Mouse (Mus musculus): ENCODE results near the gene Ajap1. TPM values are rescaled to one million over a fixed set of nuclear protein-coding genes. Genes with fewer than 3 reads are reported as not detected.

Gene Ajap1
- total and polyA plus RNA-seq, 3 experiments: not detected

GRCm38 (mm10) chr4:153479144-153479543 lies 3.5 kb downstream of the Ajap1 start:
- TF ChIP-seq KAT2A (conservative IDR thresholded peaks at IDR 0.05; ENCODE audit: low read depth, low read length): no peak
- Histone ChIP-seq H3K9me3 (replicated peaks; ENCODE audit: insufficient read depth, low read length) (no peaks in the 10 kb centered on the region), H3K4me3 (ENCODE audit: control insufficient read depth in 1 of 2, insufficient read depth in 1 of 2, low read depth in 2 of 2, low read length in 2 of 2) (no peak overlapping the region), H3K27me3 (ENCODE audit: control insufficient read depth in 1 of 2, insufficient read depth in 2 of 2, low read length in 2 of 2) (no peaks in the 10 kb centered on the region), H3K4me1 (ENCODE audit: control insufficient read depth in 1 of 2, insufficient read depth in 2 of 2, low read length in 2 of 2) (no peaks in the 10 kb centered on the region), H3K9ac (ENCODE audit: control insufficient read depth, low read depth, low read length, poor library complexity, severe bottlenecking) (no peak overlapping the region), H3K79me2 (ENCODE audit: control insufficient read depth, insufficient read depth, low read length, poor library complexity) (no peaks in the 10 kb centered on the region), H3K27ac (ENCODE audit: control insufficient read depth, low read depth, low read length) (no peak overlapping the region), H3K36me3 (ENCODE audit: control insufficient read depth in 1 of 2, insufficient read depth in 2 of 2, low read length in 2 of 2) (no peaks in the 10 kb centered on the region)
- no peak for DNase-seq (ENCODE audit: low read depth, low spot score)

GRCm38 (mm10) chr4:153473480-153474252 lies 8.9 kb downstream of the Ajap1 start:
- TF ChIP-seq USF2 (IDR thresholded peaks at IDR 0.05; ENCODE audit: borderline replicate concordance in 1 of 2, insufficient read depth in 1 of 2, low read depth in 1 of 2, low read length in 2 of 2) (no peak), MXI1 (IDR thresholded peaks at IDR 0.05; ENCODE audit: low read depth, low read length) (no peak), ZC3H11A (IDR thresholded peaks at IDR 0.05; ENCODE audit: low read depth, low read length) (no peak), NRF1 (IDR thresholded peaks at IDR 0.05; ENCODE audit: insufficient read depth, low read depth, low read length, poor library complexity, severe bottlenecking) (no peak), EP300 (IDR thresholded peaks at IDR 0.05; ENCODE audit: low read depth in 1 of 2, low read length in 2 of 2) (no peak), CHD1 (IDR thresholded peaks at IDR 0.05; ENCODE audit: low read depth, low read length) (no peak), KAT2A (conservative IDR thresholded peaks at IDR 0.05; ENCODE audit: low read depth, low read length) (no peak), MYB (IDR thresholded peaks at IDR 0.05; ENCODE audit: low read depth, low read length) (no peak), CTCF (IDR thresholded peaks at IDR 0.05 in 2 of 3, conservative IDR thresholded peaks at IDR 0.05 in 1 of 3; ENCODE audit: control insufficient read depth in 1 of 3, insufficient read depth in 1 of 3, low read depth in 2 of 3, low read length in 3 of 3, poor library complexity in 1 of 3, severe bottlenecking in 1 of 3) (peak in 1 of 3 experiments; percentile 41; a peak in 3 of 6 replicates)

GRCm38 (mm10) chr4:153469712-153470111 lies 12.9 kb downstream of the Ajap1 start:
- Histone ChIP-seq H3K27ac (ENCODE audit: control insufficient read depth, low read depth, low read length) (no peak overlapping the region), H3K4me3 (ENCODE audit: control insufficient read depth in 1 of 2, insufficient read depth in 1 of 2, low read depth in 2 of 2, low read length in 2 of 2) (no peak overlapping the region), H3K9me3 (replicated peaks; ENCODE audit: insufficient read depth, low read length) (no peaks in the 10 kb centered on the region), H3K36me3 (ENCODE audit: control insufficient read depth in 1 of 2, insufficient read depth in 2 of 2, low read length in 2 of 2) (no peaks in the 10 kb centered on the region), H3K9ac (ENCODE audit: control insufficient read depth, low read depth, low read length, poor library complexity, severe bottlenecking) (no peak overlapping the region), H3K27me3 (ENCODE audit: control insufficient read depth in 1 of 2, insufficient read depth in 2 of 2, low read length in 2 of 2) (no peaks in the 10 kb centered on the region), H3K4me1 (ENCODE audit: control insufficient read depth in 1 of 2, insufficient read depth in 2 of 2, low read length in 2 of 2) (no peaks in the 10 kb centered on the region), H3K79me2 (ENCODE audit: control insufficient read depth, insufficient read depth, low read length, poor library complexity) (no peaks in the 10 kb centered on the region)
- no peak for DNase-seq (ENCODE audit: low read depth, low spot score)
- no peak for TF ChIP-seq MEF2A (IDR thresholded peaks at IDR 0.05; ENCODE audit: extremely low read depth, insufficient replicate concordance, low read depth, low read length, poor library complexity, severe bottlenecking)
- no peak for TF ChIP-seq GATA1 (IDR thresholded peaks at IDR 0.05; ENCODE audit: low read depth, low read length)
- no peak for TF ChIP-seq TAL1 (IDR thresholded peaks at IDR 0.05; ENCODE audit: low read length)
- TF ChIP-seq CTCF (IDR thresholded peaks at IDR 0.05 in 2 of 3, conservative IDR thresholded peaks at IDR 0.05 in 1 of 3; ENCODE audit: control insufficient read depth in 1 of 3, insufficient read depth in 1 of 3, low read depth in 2 of 3, low read length in 3 of 3, poor library complexity in 1 of 3, severe bottlenecking in 1 of 3): no peak
- TF ChIP-seq MXI1 (IDR thresholded peaks at IDR 0.05; ENCODE audit: low read depth, low read length): no peak
- TF ChIP-seq HCFC1 (IDR thresholded peaks at IDR 0.05; ENCODE audit: low read depth, low read length): no peak
- no peak for TF ChIP-seq EP300 (IDR thresholded peaks at IDR 0.05; ENCODE audit: low read depth in 1 of 2, low read length in 2 of 2)
- TF ChIP-seq USF1 (IDR thresholded peaks at IDR 0.05; ENCODE audit: low read depth, low read length): no peak

More at GRCm38 (mm10) chr4:153473480-153474252, 8.9 kb downstream of the Ajap1 start:
- Histone ChIP-seq H3K36me3 (ENCODE audit: control insufficient read depth in 1 of 2, insufficient read depth in 2 of 2, low read length in 2 of 2) (no peaks in the 10 kb centered on the region), H3K79me2 (ENCODE audit: control insufficient read depth, insufficient read depth, low read length, poor library complexity) (no peaks in the 10 kb centered on the region), H3K9ac (ENCODE audit: control insufficient read depth, low read depth, low read length, poor library complexity, severe bottlenecking) (no peak overlapping the region), H3K4me1 (ENCODE audit: control insufficient read depth in 1 of 2, insufficient read depth in 2 of 2, low read length in 2 of 2) (no peaks in the 10 kb centered on the region), H3K27me3 (ENCODE audit: control insufficient read depth in 1 of 2, insufficient read depth in 2 of 2, low read length in 2 of 2) (no peaks in the 10 kb centered on the region), H3K4me3 (ENCODE audit: control insufficient read depth in 1 of 2, insufficient read depth in 1 of 2, low read depth in 2 of 2, low read length in 2 of 2) (no peak overlapping the region), H3K9me3 (replicated peaks; ENCODE audit: insufficient read depth, low read length) (no peaks in the 10 kb centered on the region), H3K27ac (ENCODE audit: control insufficient read depth, low read depth, low read length) (no peak overlapping the region)
- peak; percentile 3 for DNase-seq (ENCODE audit: low read depth, low spot score)
